Mouse (Mus musculus) CH12.LX (cell line): Measurements from ENCODE around the gene Dnajc5. TPM values are rescaled to one million over a fixed set of nuclear protein-coding genes. Genes with fewer than 3 reads are reported as not detected.

Experiments used
- DNase-seq: peaks from one replicate; pipeline ENCODE4 v3.0.0-alpha.2; 2013; ENCODE audit errors: extremely low read depth
- H3K27ac ChIP-seq: 2 replicates; pipeline ENCODE4 v1.5.1; 2012; ENCODE audit warnings: low read depth, mild to moderate bottlenecking, control low read depth, moderate library complexity; ENCODE audit not compliant: insufficient read depth
- H3K27me3 ChIP-seq: replicated peaks from 2 replicates; pipeline ENCODE3; 2012; ENCODE audit warnings: inconsistent platforms
- H3K36me3 ChIP-seq, 2 experiments: replicated peaks in 1 of 2; 2 replicates each; pipeline versions ENCODE3 to v1.6.1; 2012; ENCODE audit warnings: inconsistent platforms in 1 of 2, low read length in 1 of 2, mild to moderate bottlenecking in 1 of 2, mixed read lengths in 1 of 2, moderate library complexity in 1 of 2; ENCODE audit not compliant: control insufficient read depth in 1 of 2, insufficient read depth in 1 of 2
- H3K4me1 ChIP-seq, 2 experiments: 2 replicates each; pipeline ENCODE4 v1.6.1; 2012; ENCODE audit warnings: inconsistent platforms in 1 of 2, moderate library complexity in 1 of 2; ENCODE audit not compliant: insufficient read depth in 2 of 2, control insufficient read depth in 1 of 2
- H3K4me2 ChIP-seq: 2 replicates; pipeline ENCODE4 v1.6.1; 2012; ENCODE audit warnings: low read depth, mild to moderate bottlenecking, control low read depth; ENCODE audit not compliant: poor library complexity, insufficient read depth, severe bottlenecking
- H3K4me3 ChIP-seq, 3 experiments: fragments of 150-350 bp in 1 of 3; sonication (generic) in 1 of 3; replicated peaks in 1 of 3; 2 replicates each; pipeline versions ENCODE3 to v1.5.1; 2011 to 2012; ENCODE audit warnings: low read depth in 2 of 3, low read length in 2 of 3, mild to moderate bottlenecking in 2 of 3, moderate library complexity in 2 of 3, control low read depth in 1 of 3, improper control_type of control experiment in 1 of 3, inconsistent platforms in 1 of 3, mixed read lengths in 1 of 3; ENCODE audit not compliant: poor library complexity in 1 of 3
- H3K79me2 ChIP-seq: replicated peaks from 2 replicates; pipeline ENCODE4 v1.6.1; 2012; ENCODE audit warnings: mild to moderate bottlenecking, moderate library complexity; ENCODE audit not compliant: control insufficient read depth, poor library complexity, insufficient read depth, severe bottlenecking; ENCODE audit errors: extremely low read depth
- H3K9ac ChIP-seq: 2 replicates; pipeline ENCODE4 v1.6.1; 2012; ENCODE audit warnings: low read depth, mild to moderate bottlenecking, control low read depth, moderate library complexity; ENCODE audit not compliant: insufficient read depth
- H3K9me3 ChIP-seq: replicated peaks from 2 replicates; pipeline ENCODE3; 2012; ENCODE audit warnings: low read length, inconsistent platforms, mixed read lengths
- BHLHE40 ChIP-seq: IDR thresholded peaks from 2 replicates; pipeline ENCODE4 v1.6.1; 2011; ENCODE audit warnings: mild to moderate bottlenecking, low read depth, low read length, improper control_type of control experiment
- CHD1 ChIP-seq: IDR thresholded peaks from 2 replicates; pipeline ENCODE4 v1.6.1; 2012; ENCODE audit warnings: low read depth, low read length, improper control_type of control experiment, inconsistent platforms
- CHD2 ChIP-seq: IDR thresholded peaks from 2 replicates; pipeline ENCODE4 v1.6.1; 2011; ENCODE audit warnings: low read length, improper control_type of control experiment
- CTCF ChIP-seq, 2 experiments: IDR thresholded peaks in 1 of 2; conservative IDR thresholded peaks in 1 of 2; 2 replicates each; pipeline ENCODE4 v1.5.1; 2011 to 2012; ENCODE audit warnings: low read depth in 2 of 2, low read length in 2 of 2, improper control_type of control experiment in 1 of 2, inconsistent platforms in 1 of 2, mild to moderate bottlenecking in 1 of 2, moderate library complexity in 1 of 2
- E2F4 ChIP-seq: IDR thresholded peaks from 2 replicates; pipeline ENCODE4 v1.6.1; 2011; ENCODE audit warnings: low read depth, low read length, improper control_type of control experiment; ENCODE audit not compliant: insufficient replicate concordance
- ELF1 ChIP-seq: IDR thresholded peaks from 2 replicates; pipeline ENCODE4 v1.6.1; 2014; ENCODE audit warnings: low read depth, mild to moderate bottlenecking, inconsistent platforms, low read length, improper control_type of control experiment
- EP300 ChIP-seq: IDR thresholded peaks from 2 replicates; pipeline ENCODE4 v1.6.1; 2011; ENCODE audit warnings: low read length, improper control_type of control experiment
- ETS1 ChIP-seq: conservative IDR thresholded peaks from 2 replicates; pipeline ENCODE4 v1.6.1; 2012; ENCODE audit warnings: low read depth, mild to moderate bottlenecking, inconsistent platforms, low read length, improper control_type of control experiment, moderate library complexity
- GABPA ChIP-seq: IDR thresholded peaks from 2 replicates; pipeline ENCODE4 v1.6.1; 2012; ENCODE audit warnings: low read depth, low read length, improper control_type of control experiment, inconsistent platforms; ENCODE audit not compliant: insufficient replicate concordance
- HCFC1 ChIP-seq: IDR thresholded peaks from 2 replicates; pipeline ENCODE4 v1.6.1; 2012; ENCODE audit warnings: low read depth, mild to moderate bottlenecking, inconsistent platforms, low read length, improper control_type of control experiment
- IRF4 ChIP-seq: IDR thresholded peaks from 2 replicates; pipeline ENCODE4 v1.6.1; 2014; ENCODE audit warnings: low read depth, mild to moderate bottlenecking, inconsistent platforms, low read length, improper control_type of control experiment
- JUN ChIP-seq: IDR thresholded peaks from 2 replicates; pipeline ENCODE4 v1.6.1; 2011; ENCODE audit warnings: low read depth, mild to moderate bottlenecking, low read length, improper control_type of control experiment, moderate library complexity; ENCODE audit not compliant: insufficient read depth
- JUND ChIP-seq: conservative IDR thresholded peaks from 2 replicates; pipeline ENCODE4 v1.6.1; 2011; ENCODE audit warnings: low read depth, low read length, improper control_type of control experiment
- KAT2A ChIP-seq: IDR thresholded peaks from 2 replicates; pipeline ENCODE4 v1.6.1; 2012; ENCODE audit warnings: low read length, improper control_type of control experiment, inconsistent platforms; ENCODE audit not compliant: insufficient replicate concordance
- MAFK ChIP-seq: IDR thresholded peaks from 2 replicates; pipeline ENCODE4 v1.6.1; 2011; ENCODE audit warnings: low read length, improper control_type of control experiment; ENCODE audit not compliant: insufficient replicate concordance
- MAX ChIP-seq: IDR thresholded peaks from 2 replicates; pipeline ENCODE4 v1.6.1; 2011; ENCODE audit warnings: low read length, improper control_type of control experiment
- MAZ ChIP-seq: IDR thresholded peaks from 2 replicates; pipeline ENCODE4 v1.6.1; 2012; ENCODE audit warnings: low read depth, mild to moderate bottlenecking, inconsistent platforms, low read length, improper control_type of control experiment, moderate library complexity
- MEF2A ChIP-seq: IDR thresholded peaks from 2 replicates; pipeline ENCODE4 v1.6.1; 2014; ENCODE audit warnings: low read depth, mild to moderate bottlenecking, inconsistent platforms, low read length, improper control_type of control experiment, borderline replicate concordance
- MXI1 ChIP-seq: IDR thresholded peaks from 2 replicates; pipeline ENCODE4 v1.6.1; 2011; ENCODE audit warnings: mild to moderate bottlenecking, low read depth, low read length, improper control_type of control experiment
- MYC ChIP-seq: IDR thresholded peaks from 2 replicates; pipeline ENCODE4 v1.6.1; 2011; ENCODE audit warnings: low read depth, mild to moderate bottlenecking, improper control_type of control experiment, low read length
- NELFE ChIP-seq: IDR thresholded peaks from 2 replicates; pipeline ENCODE4 v1.6.1; 2011; ENCODE audit warnings: low read depth, low read length, improper control_type of control experiment
- NRF1 ChIP-seq: IDR thresholded peaks from 2 replicates; pipeline ENCODE4 v1.6.1; 2014; ENCODE audit warnings: low read depth, mild to moderate bottlenecking, inconsistent platforms, low read length, improper control_type of control experiment, moderate library complexity
- PAX5 ChIP-seq: IDR thresholded peaks from 2 replicates; pipeline ENCODE4 v1.6.1; 2012; ENCODE audit warnings: low read length, inconsistent platforms, mixed read lengths
- POLR2A ChIP-seq: IDR thresholded peaks from 2 replicates; pipeline ENCODE4 v1.6.1; 2011; ENCODE audit warnings: low read depth, mild to moderate bottlenecking, improper control_type of control experiment, low read length
- POLR2AphosphoS2 ChIP-seq: IDR thresholded peaks from 2 replicates; pipeline ENCODE4 v1.6.1; 2011; ENCODE audit warnings: low read depth, low read length, improper control_type of control experiment
- RAD21 ChIP-seq: IDR thresholded peaks from 2 replicates; pipeline ENCODE4 v1.6.1; 2011; ENCODE audit warnings: low read depth, mild to moderate bottlenecking, low read length, improper control_type of control experiment, moderate library complexity
- RCOR1 ChIP-seq: conservative IDR thresholded peaks from 2 replicates; pipeline ENCODE4 v1.6.1; 2012; ENCODE audit warnings: low read depth, mild to moderate bottlenecking, inconsistent platforms, low read length, improper control_type of control experiment
- SIN3A ChIP-seq: IDR thresholded peaks from 2 replicates; pipeline ENCODE4 v1.6.1; 2012; ENCODE audit warnings: low read length, improper control_type of control experiment, inconsistent platforms
- SMC3 ChIP-seq: IDR thresholded peaks from 2 replicates; pipeline ENCODE4 v1.6.1; 2011; ENCODE audit warnings: low read depth, low read length, improper control_type of control experiment
- TBP ChIP-seq: conservative IDR thresholded peaks from 2 replicates; pipeline ENCODE4 v1.6.1; 2011; ENCODE audit warnings: low read depth, low read length, improper control_type of control experiment
- TCF12 ChIP-seq: IDR thresholded peaks from 2 replicates; pipeline ENCODE4 v1.6.1; 2014; ENCODE audit warnings: low read depth, mild to moderate bottlenecking, inconsistent platforms, low read length, improper control_type of control experiment
- UBTF ChIP-seq: IDR thresholded peaks from 2 replicates; pipeline ENCODE4 v1.6.1; 2012; ENCODE audit warnings: low read depth, mild to moderate bottlenecking, inconsistent platforms, low read length, improper control_type of control experiment, moderate library complexity
- USF1 ChIP-seq: IDR thresholded peaks from 2 replicates; pipeline ENCODE4 v1.6.1; 2014; ENCODE audit warnings: low read depth, mild to moderate bottlenecking, inconsistent platforms, low read length, improper control_type of control experiment
- USF2 ChIP-seq: conservative IDR thresholded peaks from 2 replicates; pipeline ENCODE4 v1.6.1; 2011; ENCODE audit warnings: low read depth, low read length, improper control_type of control experiment
- ZC3H11A ChIP-seq: IDR thresholded peaks from 2 replicates; pipeline ENCODE4 v1.6.1; 2012; ENCODE audit warnings: low read depth, mild to moderate bottlenecking, inconsistent platforms, low read length, improper control_type of control experiment
- ZKSCAN1 ChIP-seq: IDR thresholded peaks from 2 replicates; pipeline ENCODE4 v1.6.1; 2012; ENCODE audit warnings: low read depth, inconsistent platforms, low read length, improper control_type of control experiment, borderline replicate concordance
- ZMIZ1 ChIP-seq: IDR thresholded peaks from 2 replicates; pipeline ENCODE4 v1.6.1; 2012; ENCODE audit warnings: low read depth, mild to moderate bottlenecking, inconsistent platforms, low read length, improper control_type of control experiment
- ZNF384 ChIP-seq: IDR thresholded peaks from 2 replicates; pipeline ENCODE4 v1.6.1; 2012; ENCODE audit warnings: low read depth, low read length, improper control_type of control experiment, inconsistent platforms
- dilution Hi-C: fragments of 300-500 bp; cut with MboI; formaldehyde crosslinking; loops from 2 replicates; pipeline ENCODE4 v1.14.3; 2020; ENCODE audit warnings: low sequenced_read_pairs; ENCODE audit not compliant: extremely low pct_unique_long_range_greater_than_20kb, extremely low pct_ligation_motif_present
- in situ Hi-C: fragments of 300-500 bp; cut with MboI; formaldehyde crosslinking; loops from 3 replicates; pipeline ENCODE4 v1.14.3; 2019; ENCODE audit warnings: low sequenced_read_pairs, low pct_ligation_motif_present, low pct_unique_long_range_greater_than_20kb, mixed read lengths
- polyA plus RNA-seq: library from polyadenylated mRNA; unstranded; fragments of >175 nt; gene quantifications from 2 replicates; pipeline ENCODE4 v1.2.1, GENCODE M21; 2012; ENCODE audit warnings: low read depth; ENCODE audit not compliant: insufficient read length
- total RNA-seq, 2 experiments: library from RNA; depleted of rRNA; stranded (reverse); fragments of 300-350 nt in 1 of 2; fragments of >200 nt in 1 of 2; gene quantifications; 2 replicates each; pipeline ENCODE4 v1.2.3; 2012 to 2014

The Dnajc5 gene
- total and polyA plus RNA-seq, 3 experiments = 51.1 to 54.6 (median 54.5) TPM

DNA sequence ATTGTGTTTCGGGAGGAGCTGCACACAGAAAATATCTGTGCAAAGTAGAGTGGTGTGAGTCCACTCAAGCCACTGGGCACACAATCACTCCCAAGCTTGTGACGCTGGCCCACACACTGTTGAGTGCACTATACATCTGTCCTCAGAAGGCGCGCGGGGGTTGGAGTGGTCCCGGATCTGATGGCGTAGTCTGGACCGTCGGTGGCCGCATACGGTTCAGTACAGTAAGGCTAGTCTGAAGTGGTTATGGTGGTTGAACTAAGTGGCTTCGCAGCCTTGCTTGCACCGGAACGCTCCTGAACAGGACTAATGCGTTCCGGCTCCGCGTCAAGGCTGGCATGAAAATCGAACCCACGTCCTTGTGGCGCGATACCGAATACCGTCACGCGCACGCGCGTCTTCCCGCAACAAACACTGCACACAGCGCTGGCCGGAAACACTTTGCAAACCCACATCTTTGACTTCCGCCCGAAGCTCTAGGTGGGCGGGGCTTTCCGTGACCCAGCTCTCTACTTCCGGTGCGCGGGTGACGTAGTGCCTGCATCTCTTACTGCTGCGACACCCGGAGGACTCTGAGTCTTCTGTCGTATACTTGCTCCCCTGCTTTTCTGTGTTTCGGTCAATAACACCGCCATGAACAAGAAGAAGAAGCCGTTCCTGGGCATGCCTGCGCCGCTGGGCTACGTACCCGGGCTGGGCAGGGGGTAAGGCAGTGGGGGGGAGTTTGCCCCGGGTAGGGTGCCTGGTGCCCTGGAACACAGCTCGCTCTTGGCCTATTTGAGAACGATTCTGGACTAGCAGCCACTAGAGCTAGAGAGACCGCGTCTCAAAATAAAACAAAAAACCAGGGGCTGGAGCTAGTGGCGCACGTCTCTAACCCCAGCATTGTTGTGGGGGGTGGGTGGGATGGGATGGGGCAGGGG lies 80.8 kb downstream of the Dnajc5 start:
- Histone ChIP-seq H3K36me3 (peaks cover 0 to 9% of the 10 kb centered on the region in 2 experiments), H3K79me2 (peaks cover 17% of the 10 kb centered on the region), H3K27me3 (peaks cover 18% of the 10 kb centered on the region), H3K9ac (peak overlapping the region; percentile 91), H3K4me3 (peak overlapping the region; percentile 57 to 96 (median 80)), H3K4me2 (peak overlapping the region; percentile 95), H3K27ac (peak overlapping the region; percentile 49), H3K9me3 (no peaks in the 10 kb centered on the region), H3K4me1 (peaks cover 7 to 35% of the 10 kb centered on the region in 2 experiments; a peak in 3 of 4 replicates)
- TF ChIP-seq MAFK (no peak), E2F4 (no peak), EP300 (no peak), IRF4 (peak; percentile 35; the same call in 1 of the 2 replicates), BHLHE40 (peak; percentile 80), JUND (no peak), CTCF (conservative IDR thresholded peaks at IDR 0.05 in 1 of 2, IDR thresholded peaks at IDR 0.05 in 1 of 2; ENCODE audit: low read depth in 2 of 2, low read length in 2 of 2) (no peak), ETS1 (peak; percentile 27; the same call in 1 of the 2 replicates), ZMIZ1 (peak; percentile 69; the same call in 1 of the 2 replicates), NELFE (peak; percentile 89), MAX (peak; percentile 83), USF1 (no peak), ZKSCAN1 (no peak), MEF2A (peak; percentile 59), HCFC1 (peak; percentile 93), MAZ (0 out of 2 replicates have a peak, but pooled peaks have one; percentile 20), CHD2 (peak; percentile 73; the same call in 1 of the 2 replicates), ZC3H11A (no peak), TCF12 (peak; percentile 72), MYC (peak; percentile 60; the same call in 1 of the 2 replicates), GABPA (peak; percentile 22; the same call in 1 of the 2 replicates), ZNF384 (no peak), UBTF (no peak), POLR2A (peak; percentile 80), PAX5 (no peak), MXI1 (peak; percentile 77), RCOR1 (no peak), POLR2AphosphoS2 (0 out of 2 replicates have a peak, but pooled peaks have one; percentile 44), SMC3 (no peak), NRF1 (peak; percentile 94), USF2 (no peak), RAD21 (no peak), JUN (no peak), ELF1 (peak; percentile 95), CHD1 (no peak), SIN3A (peak; percentile 81), KAT2A (peak; percentile 81; the same call in 1 of the 2 replicates), TBP (peak; percentile 69)
- in situ Hi-C loops = no loop called here
- peak; percentile 98 for DNase-seq
- dilution Hi-C loops = no loop called here
